In genomic region chr11:75622588-75623329, GRCm38 (mm10) we compare ENCODE assay signal across 12 mouse cellular contexts. TPM values are rescaled to one million over a fixed set of nuclear protein-coding genes. Genes with fewer than 3 reads are reported as not detected.
A peak's percentile ranks its signal among the peaks of the same experiment; 100 is the strongest.
DNase-seq lines count a peak whose midpoint lies in the region; ATAC-seq and TF ChIP-seq lines count a peak whose summit lies in the region.
"Had no signal": no experiment of that assay in that cellular context is flagged by ENCODE, and none has a peak within 500 bp of the region (broad histone marks: within the 10 kb centered on the region; RNA-seq: fewer than 3 reads in every experiment).

No protein-coding gene starts in this region.

- peak overlapping the region; percentile 98 for H3K27ac ChIP-seq in heart, embryonic 15.5 days
- H3K27ac ChIP-seq in MEL (ENCODE audit: control insufficient read depth, low read depth, low read length) (peak overlapping the region; percentile 75), macrophage (peak overlapping the region; percentile 69)
- no peak overlapping the region for H3K27ac ChIP-seq in midbrain, embryonic 10.5 days (replicated peaks)

- peaks cover 51% of the 10 kb centered on the region for H3K36me3 ChIP-seq in heart, embryonic 15.5 days
- H3K36me3 ChIP-seq in MEL (ENCODE audit: control insufficient read depth in 1 of 2, insufficient read depth in 2 of 2, low read length in 2 of 2) = peaks cover 11 to 27% of the 10 kb centered on the region in 2 experiments
- H3K36me3 ChIP-seq in macrophage (ENCODE audit: inconsistent target) = peaks cover 53% of the 10 kb centered on the region
- peaks cover 85% of the 10 kb centered on the region for H3K36me3 ChIP-seq in midbrain, embryonic 10.5 days

- no peak for ATAC-seq in heart, embryonic 15.5 days (replicated peaks; ENCODE audit: insufficient number of reproducible peaks, insufficient read depth, low FRiP score, low read depth)
- ATAC-seq: intestine, embryonic 15.5 days had no signal

- H3K4me1 ChIP-seq in heart, embryonic 15.5 days (replicated peaks) = peaks cover 60% of the 10 kb centered on the region
- H3K4me1 ChIP-seq in MEL (ENCODE audit: control insufficient read depth in 1 of 2, insufficient read depth in 2 of 2, low read length in 2 of 2) = peaks cover 20 to 25% of the 10 kb centered on the region in 2 experiments
- no peaks in the 10 kb centered on the region for H3K4me1 ChIP-seq in midbrain, embryonic 10.5 days
- H3K4me1 ChIP-seq: intestine, embryonic 15.5 days had no signal

- no peak for TF ChIP-seq POLR2A in MEL (IDR thresholded peaks at IDR 0.05; ENCODE audit: control insufficient read depth in 1 of 2, insufficient read depth in 1 of 2, low read depth in 1 of 2, low read length in 2 of 2, poor library complexity in 1 of 2)

- no peak overlapping the region for H3K4me3 ChIP-seq in heart, embryonic 15.5 days
- H3K4me3 ChIP-seq in MEL (ENCODE audit: control insufficient read depth in 1 of 2, insufficient read depth in 1 of 2, low read depth in 2 of 2, low read length in 2 of 2) (no peak overlapping the region), macrophage (ENCODE audit: inconsistent target) (no peak overlapping the region)
- H3K4me3 ChIP-seq in midbrain, embryonic 10.5 days = no peak overlapping the region
- H3K4me3 ChIP-seq: intestine, embryonic 15.5 days had no signal

- no peak overlapping the region for H3K4me2 ChIP-seq in heart, embryonic 15.5 days
- H3K4me2 ChIP-seq: intestine, embryonic 15.5 days had no signal

- peak; percentile 77 to 78 for TF ChIP-seq EP300 in MEL (IDR thresholded peaks at IDR 0.05; ENCODE audit: low read depth in 1 of 2, low read length in 2 of 2)

- no peak overlapping the region for H3K9ac ChIP-seq in heart, embryonic 15.5 days
- peak overlapping the region; percentile 24 for H3K9ac ChIP-seq in MEL (ENCODE audit: control insufficient read depth, low read depth, low read length, poor library complexity, severe bottlenecking)
- H3K9ac ChIP-seq: intestine, embryonic 15.5 days had no signal

- DNase-seq in heart, adult 8-10 months (ENCODE audit: low spot score) = no peak
- DNase-seq in 416B (ENCODE audit: low read depth) = peak; percentile 45
- peak; percentile 90 for DNase-seq in MEL (ENCODE audit: low read depth, low spot score)
- no peak for DNase-seq in midbrain, embryonic 10.5 days (ENCODE audit: low spot score)
- DNase-seq in adipocyte (ENCODE audit: low spot score) = no peak
- no peak for DNase-seq in frontal cortex, postnatal 25 days (ENCODE audit: low spot score in 2 of 2)
- DNase-seq: adrenal gland, postnatal 10 days; cerebellum, postnatal 10 days; gastrocnemius, postnatal 14 days had no signal

- H3K79me2 ChIP-seq in MEL (ENCODE audit: control insufficient read depth, insufficient read depth, low read length, poor library complexity) (no peaks in the 10 kb centered on the region; the same call in 1 of the 2 replicates), macrophage (ENCODE audit: inconsistent target) (peaks cover 3% of the 10 kb centered on the region; the same call in 1 of the 2 replicates)

- H3K9me3 ChIP-seq in heart, embryonic 15.5 days (replicated peaks) = no peaks in the 10 kb centered on the region
- H3K9me3 ChIP-seq in MEL (replicated peaks; ENCODE audit: insufficient read depth, low read length) = no peaks in the 10 kb centered on the region
- H3K9me3 ChIP-seq in midbrain, embryonic 10.5 days (replicated peaks) = no peaks in the 10 kb centered on the region
- H3K9me3 ChIP-seq: intestine, embryonic 15.5 days had no signal

- H3K27me3 ChIP-seq in heart, embryonic 15.5 days = no peaks in the 10 kb centered on the region
- H3K27me3 ChIP-seq in MEL (ENCODE audit: control insufficient read depth in 1 of 2, insufficient read depth in 2 of 2, low read length in 2 of 2) = no peaks in the 10 kb centered on the region
- H3K27me3 ChIP-seq in midbrain, embryonic 10.5 days (ENCODE audit: low read depth, poor library complexity, severe bottlenecking) = no peaks in the 10 kb centered on the region
- H3K27me3 ChIP-seq: intestine, embryonic 15.5 days had no signal

- WGBS in heart, embryonic 15.5 days = 44% methylated on average over 2 of the region's 2 CpGs
- 58% methylated on average over 2 of the region's 2 CpGs for WGBS in macrophage (ENCODE audit: missing documents)
- 86% methylated on average over 2 of the region's 2 CpGs for WGBS in midbrain, embryonic 10.5 days

- no peak for TF ChIP-seq RAD21 in MEL (IDR thresholded peaks at IDR 0.05; ENCODE audit: low read depth, low read length)

- TF ChIP-seq CTCF in MEL (IDR thresholded peaks at IDR 0.05 in 2 of 3, conservative IDR thresholded peaks at IDR 0.05 in 1 of 3; ENCODE audit: control insufficient read depth in 1 of 3, insufficient read depth in 1 of 3, low read depth in 2 of 3, low read length in 3 of 3, poor library complexity in 1 of 3, severe bottlenecking in 1 of 3) = no peak

TF ChIP-seq in MEL, 35 proteins besides CTCF, POLR2A, EP300 and RAD21 (continues in another document):
- TF ChIP-seq BHLHE40 (IDR thresholded peaks at IDR 0.05; ENCODE audit: borderline replicate concordance, low read depth, low read length) (no peak), ZMIZ1 (IDR thresholded peaks at IDR 0.05; ENCODE audit: low read depth, low read length) (peak; percentile 72; the same call in 1 of the 2 replicates), GATA1 (IDR thresholded peaks at IDR 0.05; ENCODE audit: low read depth, low read length) (no peak), ZC3H11A (IDR thresholded peaks at IDR 0.05; ENCODE audit: low read depth, low read length) (no peak), MXI1 (IDR thresholded peaks at IDR 0.05; ENCODE audit: low read depth, low read length) (peak; percentile 88), CHD1 (IDR thresholded peaks at IDR 0.05; ENCODE audit: low read depth, low read length) (no peak), POLR2AphosphoS2 (IDR thresholded peaks at IDR 0.05; ENCODE audit: low read length) (0 out of 2 replicates have a peak, but pooled peaks have one; percentile 25), MYC (IDR thresholded peaks at IDR 0.05; ENCODE audit: low read depth, low read length) (peak; percentile 67; the same call in 1 of the 2 replicates), TCF12 (IDR thresholded peaks at IDR 0.05; ENCODE audit: low read depth, low read length) (peak; percentile 80), NELFE (IDR thresholded peaks at IDR 0.05; ENCODE audit: low read depth, low read length) (no peak)

RNA-seq across cellular contexts. Expression of gene Inpp5k, which starts 8.0 kb away (rescaled TPM):
- polyA plus RNA-seq in heart, embryonic 15.5 days (2015; fragmentation: Nextera tagmentation; extraction: Ambion mirVana) = 19.6 and 28.8 TPM in 2 replicates
- total RNA-seq in heart, adult 8-10 months (2022) = 10 to 100 TPM; 29.3 to 34.3 (median 32.3) TPM
- total RNA-seq in MEL (2012; rRNA removed) = 15.2 and 16.4 TPM in 2 replicates
- polyA plus RNA-seq in MEL (2012; ENCODE audit: insufficient read depth in 1 of 2, insufficient read length in 2 of 2, low read depth in 1 of 2, low replicate concordance in 2 of 2, missing spikeins in 1 of 2) (10 to 100 TPM in 1 of 2 experiments, not detected in 1; 28.7 TPM), macrophage (2018) (20.3 to 48.0 TPM (median 38.4 TPM) in 3 replicates)
- 100 to 1,000 TPM in 17 of 26 experiments, 10 to 100 TPM in 9; 32.1 to 200 (median 143) TPM for total RNA-seq in macrophage (2018; cell fraction: chromatin; rRNA removed)
- total RNA-seq in macrophage (2018; cell fraction: cytosol; rRNA removed) = 10 to 100 TPM; 29.2 to 51.8 (median 41.0) TPM
- total RNA-seq in macrophage (2018; cell fraction: nucleus; rRNA removed) = 100 to 1,000 TPM in 12 of 26 experiments, 10 to 100 TPM in 14; 30.5 to 167 (median 94.2) TPM
- 19.6 and 23.8 TPM in 2 replicates for polyA plus RNA-seq in midbrain, embryonic 10.5 days (2016; fragmentation: Nextera tagmentation; extraction: Ambion mirVana)

RNA-seq across cellular contexts. Expression of gene Myo1c, which starts 27.5 kb away (rescaled TPM):
- polyA plus RNA-seq in heart, embryonic 15.5 days (2015; fragmentation: Nextera tagmentation; extraction: Ambion mirVana) = 62.1 and 79.0 TPM in 2 replicates
- 10 to 100 TPM; 84.0 to 98.9 (median 92.7) TPM for total RNA-seq in heart, adult 8-10 months (2022)
- 27.0 and 33.2 TPM in 2 replicates for total RNA-seq in MEL (2012; rRNA removed)
- polyA plus RNA-seq in MEL (2012; ENCODE audit: insufficient read depth in 1 of 2, insufficient read length in 2 of 2, low read depth in 1 of 2, low replicate concordance in 2 of 2, missing spikeins in 1 of 2) = 10 to 100 TPM in 1 of 2 experiments, not detected in 1; 45.6 TPM
- total RNA-seq in macrophage (2018; cell fraction: chromatin; rRNA removed) = 100 to 1,000 TPM; 148 to 797 (median 256) TPM
- 100 to 1,000 TPM in 2 of 26 experiments, 10 to 100 TPM in 24; 62.7 to 107 (median 85.7) TPM for total RNA-seq in macrophage (2018; cell fraction: cytosol; rRNA removed)
- 100 to 1,000 TPM in 23 of 26 experiments, 10 to 100 TPM in 3; 87.8 to 217 (median 136) TPM for total RNA-seq in macrophage (2018; cell fraction: nucleus; rRNA removed)
- 62.9 to 77.4 TPM (median 64.6 TPM) in 3 replicates for polyA plus RNA-seq in macrophage (2018)
- polyA plus RNA-seq in midbrain, embryonic 10.5 days (2016; fragmentation: Nextera tagmentation; extraction: Ambion mirVana) = 16.4 and 19.3 TPM in 2 replicates

RNA-seq across cellular contexts. Expression of gene Pitpna, which starts 34.9 kb away (rescaled TPM):
- polyA plus RNA-seq in heart, embryonic 15.5 days (2015; fragmentation: Nextera tagmentation; extraction: Ambion mirVana) = 63.4 and 75.2 TPM in 2 replicates
- 100 to 1,000 TPM in 3 of 4 experiments, 10 to 100 TPM in 1; 89.5 to 110 (median 105) TPM for total RNA-seq in heart, adult 8-10 months (2022)
- 67.8 and 73.1 TPM in 2 replicates for total RNA-seq in MEL (2012; rRNA removed)
- polyA plus RNA-seq in MEL (2012; ENCODE audit: insufficient read depth in 1 of 2, insufficient read length in 2 of 2, low read depth in 1 of 2, low replicate concordance in 2 of 2, missing spikeins in 1 of 2) (100 to 1,000 TPM; 194 to 709 TPM), macrophage (2018) (282 to 582 TPM (median 340 TPM) in 3 replicates)
- 100 to 1,000 TPM in 25 of 26 experiments, 10 to 100 TPM in 1; 81.1 to 352 (median 282) TPM for total RNA-seq in macrophage (2018; cell fraction: chromatin; rRNA removed)
- 100 to 1,000 TPM; 242 to 357 (median 310) TPM for total RNA-seq in macrophage (2018; cell fraction: cytosol; rRNA removed)
- 100 to 1,000 TPM in 25 of 26 experiments, 10 to 100 TPM in 1; 98.7 to 332 (median 234) TPM for total RNA-seq in macrophage (2018; cell fraction: nucleus; rRNA removed)
- polyA plus RNA-seq in midbrain, embryonic 10.5 days (2016; fragmentation: Nextera tagmentation; extraction: Ambion mirVana) = 63.4 and 65.5 TPM in 2 replicates

RNA-seq across cellular contexts. Expression of gene Crk, which starts 56.3 kb away (rescaled TPM):
- 82.3 and 95.8 TPM in 2 replicates for polyA plus RNA-seq in heart, embryonic 15.5 days (2015; fragmentation: Nextera tagmentation; extraction: Ambion mirVana)
- total RNA-seq in heart, adult 8-10 months (2022) = 10 to 100 TPM; 73.0 to 84.5 (median 75.2) TPM
- 68.0 and 68.4 TPM in 2 replicates for total RNA-seq in MEL (2012; rRNA removed)
- polyA plus RNA-seq in MEL (2012; ENCODE audit: insufficient read depth in 1 of 2, insufficient read length in 2 of 2, low read depth in 1 of 2, low replicate concordance in 2 of 2, missing spikeins in 1 of 2) (10 to 100 TPM; 33.8 to 66.2 TPM), macrophage (2018) (52.3 to 73.1 TPM (median 60.5 TPM) in 3 replicates)
- 100 to 1,000 TPM; 135 to 258 (median 172) TPM for total RNA-seq in macrophage (2018; cell fraction: chromatin; rRNA removed)
- 100 to 1,000 TPM in 3 of 26 experiments, 10 to 100 TPM in 23; 72.1 to 124 (median 81.7) TPM for total RNA-seq in macrophage (2018; cell fraction: cytosol; rRNA removed)
- total RNA-seq in macrophage (2018; cell fraction: nucleus; rRNA removed) = 100 to 1,000 TPM in 25 of 26 experiments, 10 to 100 TPM in 1; 97.0 to 221 (median 127) TPM
- polyA plus RNA-seq in midbrain, embryonic 10.5 days (2016; fragmentation: Nextera tagmentation; extraction: Ambion mirVana) = 127 and 133 TPM in 2 replicates

Comparison
In these comparisons a context has a peak if more than half of its experiments do, and no peak if none do; other contexts are left out.
1. DNase-seq: peak in 416B (single experiment) and MEL (single experiment); none in heart, adult 8-10 months (single experiment), midbrain, embryonic 10.5 days (single experiment), adipocyte (single experiment) and frontal cortex, postnatal 25 days (0 of 2).